Mouse (Mus musculus): ENCODE measurements around the gene Csf1. TPM values are rescaled to one million over a fixed set of nuclear protein-coding genes. Genes with fewer than 3 reads are reported as not detected.

Csf1 gene
- polyA plus RNA-seq, 1 experiment: 0.02 TPM

DNA sequence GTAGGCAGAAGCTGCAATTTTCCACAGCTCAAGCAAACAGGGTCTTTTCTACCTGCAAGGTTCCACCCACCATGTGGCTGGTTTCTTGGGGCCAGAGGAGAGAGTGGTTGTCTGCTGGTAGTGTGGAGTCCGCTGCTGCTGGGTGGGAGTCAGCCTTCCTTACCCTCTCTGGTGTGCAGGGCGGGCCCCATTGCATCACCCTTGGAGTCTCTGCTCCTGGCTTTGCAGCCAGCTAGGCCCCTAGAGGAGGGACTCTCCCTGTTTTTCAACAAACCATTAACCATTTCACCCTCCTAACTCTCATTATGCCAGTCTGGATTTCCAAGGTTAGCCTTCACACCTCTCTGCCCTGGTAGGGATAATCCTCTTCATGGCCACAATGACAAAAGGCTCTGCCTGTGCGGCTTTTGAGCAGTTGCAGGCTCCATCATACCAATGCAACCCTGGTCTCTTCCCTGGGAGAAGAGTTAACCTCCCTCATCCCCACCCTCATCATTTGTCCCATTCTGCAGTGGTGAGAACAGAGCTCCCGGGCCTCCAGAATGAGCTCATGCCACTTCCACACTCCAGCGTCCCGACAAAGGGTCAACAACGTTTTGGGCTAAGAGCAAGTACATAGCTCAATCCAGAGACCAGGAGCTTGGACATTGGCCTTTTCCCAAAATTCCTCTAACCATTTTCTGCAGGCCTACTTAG lies 56.4 kb downstream of the Csf1 start:
- Histone ChIP-seq H3K36me3 (ENCODE audit: control insufficient read depth) (no peaks in the 10 kb centered on the region), H3K9me3 (ENCODE audit: control insufficient read depth, low read length) (no peaks in the 10 kb centered on the region), H3K4me3 (replicated peaks) (no peak overlapping the region), H3K27me3 (ENCODE audit: control insufficient read depth) (no peaks in the 10 kb centered on the region; the same call in 1 of the 2 replicates), H3K4me1 (ENCODE audit: control insufficient read depth) (no peaks in the 10 kb centered on the region)
- no peak for TF ChIP-seq TAL1 (IDR thresholded peaks at IDR 0.05; ENCODE audit: low read length)
- no peak for TF ChIP-seq GATA1 (IDR thresholded peaks at IDR 0.05; ENCODE audit: low read length)

DNA sequence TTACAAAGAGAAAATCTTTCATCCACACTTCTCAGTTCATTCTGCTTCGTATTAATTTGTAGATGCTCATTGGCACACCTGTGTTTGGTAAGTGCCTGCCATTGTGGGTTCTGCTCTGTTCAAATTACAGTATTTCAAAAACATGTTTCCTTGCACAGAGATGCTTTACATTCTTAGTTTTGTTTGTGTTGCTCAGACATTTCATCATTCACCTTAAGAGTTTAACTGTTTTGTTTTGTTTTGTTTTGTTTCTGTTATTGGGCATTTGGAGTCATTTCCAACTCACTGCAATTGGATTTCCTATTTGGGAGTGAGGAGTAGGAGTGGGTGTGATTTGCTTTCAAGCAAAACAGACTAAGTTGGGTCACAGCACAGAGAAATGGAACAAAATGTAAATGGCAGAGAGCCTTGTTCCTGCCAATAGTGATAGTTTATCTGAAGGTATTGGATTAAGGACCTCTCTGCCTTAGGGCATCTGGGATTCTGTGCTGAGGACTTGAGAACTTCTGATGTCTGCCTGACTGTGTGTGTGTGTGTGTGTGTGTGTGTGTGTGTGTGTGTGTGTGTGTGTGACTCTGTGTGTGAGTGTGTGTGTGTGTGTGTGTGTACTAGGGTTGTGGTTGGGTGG lies 58.4 kb downstream of the Csf1 start:
- H3K4me1 ChIP-seq (ENCODE audit: control insufficient read depth): peaks cover 3% of the 10 kb centered on the region
- no peaks in the 10 kb centered on the region for H3K36me3 ChIP-seq (ENCODE audit: control insufficient read depth)
- no peaks in the 10 kb centered on the region for H3K9me3 ChIP-seq (ENCODE audit: control insufficient read depth, low read length)
- TF ChIP-seq TAL1 (IDR thresholded peaks at IDR 0.05; ENCODE audit: low read length): no peak
- TF ChIP-seq GATA1 (IDR thresholded peaks at IDR 0.05; ENCODE audit: low read length): no peak
- no peak overlapping the region for H3K4me3 ChIP-seq (replicated peaks)
- H3K27me3 ChIP-seq (ENCODE audit: control insufficient read depth): no peaks in the 10 kb centered on the region; the same call in 1 of the 2 replicates

DNA sequence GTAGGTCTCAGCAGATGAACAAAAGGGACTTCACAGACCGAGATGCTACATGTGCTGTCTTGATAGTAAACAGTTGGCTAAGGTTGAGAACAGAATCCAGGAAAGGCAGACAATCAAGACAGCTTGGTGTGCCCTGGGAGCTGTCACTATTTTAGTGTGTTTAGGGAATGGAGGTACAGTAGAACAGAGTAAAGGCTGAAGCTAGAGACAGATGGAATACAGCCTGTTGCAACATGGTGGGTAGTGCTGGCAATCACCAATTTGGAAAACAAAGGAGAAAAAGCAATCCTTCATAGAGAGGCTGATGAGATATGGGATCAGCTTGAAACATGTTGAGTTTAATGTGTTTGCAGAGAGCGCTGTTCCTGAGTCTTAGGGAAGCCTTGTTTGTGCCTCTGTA lies 59.6 kb downstream of the Csf1 start:
- no peaks in the 10 kb centered on the region; the same call in 1 of the 2 replicates for H3K27me3 ChIP-seq (ENCODE audit: control insufficient read depth)
- no peak for TF ChIP-seq GATA1 (IDR thresholded peaks at IDR 0.05; ENCODE audit: low read length)
- no peak for TF ChIP-seq TAL1 (IDR thresholded peaks at IDR 0.05; ENCODE audit: low read length)
- H3K4me3 ChIP-seq (replicated peaks): no peak overlapping the region
- no peaks in the 10 kb centered on the region for H3K36me3 ChIP-seq (ENCODE audit: control insufficient read depth)
- H3K4me1 ChIP-seq (ENCODE audit: control insufficient read depth): peaks cover 10% of the 10 kb centered on the region
- H3K9me3 ChIP-seq (ENCODE audit: control insufficient read depth, low read length): no peaks in the 10 kb centered on the region

DNA sequence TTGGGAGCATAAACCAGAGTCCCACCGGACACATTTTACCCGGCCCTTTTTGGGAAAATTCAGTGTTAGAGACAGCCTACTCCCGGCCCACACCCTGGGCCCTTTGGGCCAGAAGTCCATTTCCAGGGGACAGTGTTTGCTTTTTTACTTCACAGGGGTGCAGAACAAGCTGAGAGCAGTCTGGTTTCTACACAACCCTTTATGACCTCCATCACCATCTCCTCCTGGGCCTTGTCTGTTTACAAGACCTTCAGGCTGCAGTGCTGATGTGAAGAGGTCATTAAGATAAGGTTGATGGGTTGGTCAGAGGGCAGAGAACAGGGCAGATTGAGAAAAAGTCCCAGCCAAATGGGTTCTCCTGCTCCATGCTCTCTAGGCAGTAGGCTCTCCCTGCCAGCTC lies 63.4 kb downstream of the Csf1 start:
- peaks cover 2% of the 10 kb centered on the region for H3K36me3 ChIP-seq (ENCODE audit: control insufficient read depth)
- H3K9me3 ChIP-seq (ENCODE audit: control insufficient read depth, low read length): no peaks in the 10 kb centered on the region
- peaks cover 33% of the 10 kb centered on the region for H3K4me1 ChIP-seq (ENCODE audit: control insufficient read depth)
- no peaks in the 10 kb centered on the region; the same call in 1 of the 2 replicates for H3K27me3 ChIP-seq (ENCODE audit: control insufficient read depth)
- H3K4me3 ChIP-seq (replicated peaks): peak overlapping the region; percentile 77
- TF ChIP-seq GATA1 (IDR thresholded peaks at IDR 0.05; ENCODE audit: low read length): no peak

DNA sequence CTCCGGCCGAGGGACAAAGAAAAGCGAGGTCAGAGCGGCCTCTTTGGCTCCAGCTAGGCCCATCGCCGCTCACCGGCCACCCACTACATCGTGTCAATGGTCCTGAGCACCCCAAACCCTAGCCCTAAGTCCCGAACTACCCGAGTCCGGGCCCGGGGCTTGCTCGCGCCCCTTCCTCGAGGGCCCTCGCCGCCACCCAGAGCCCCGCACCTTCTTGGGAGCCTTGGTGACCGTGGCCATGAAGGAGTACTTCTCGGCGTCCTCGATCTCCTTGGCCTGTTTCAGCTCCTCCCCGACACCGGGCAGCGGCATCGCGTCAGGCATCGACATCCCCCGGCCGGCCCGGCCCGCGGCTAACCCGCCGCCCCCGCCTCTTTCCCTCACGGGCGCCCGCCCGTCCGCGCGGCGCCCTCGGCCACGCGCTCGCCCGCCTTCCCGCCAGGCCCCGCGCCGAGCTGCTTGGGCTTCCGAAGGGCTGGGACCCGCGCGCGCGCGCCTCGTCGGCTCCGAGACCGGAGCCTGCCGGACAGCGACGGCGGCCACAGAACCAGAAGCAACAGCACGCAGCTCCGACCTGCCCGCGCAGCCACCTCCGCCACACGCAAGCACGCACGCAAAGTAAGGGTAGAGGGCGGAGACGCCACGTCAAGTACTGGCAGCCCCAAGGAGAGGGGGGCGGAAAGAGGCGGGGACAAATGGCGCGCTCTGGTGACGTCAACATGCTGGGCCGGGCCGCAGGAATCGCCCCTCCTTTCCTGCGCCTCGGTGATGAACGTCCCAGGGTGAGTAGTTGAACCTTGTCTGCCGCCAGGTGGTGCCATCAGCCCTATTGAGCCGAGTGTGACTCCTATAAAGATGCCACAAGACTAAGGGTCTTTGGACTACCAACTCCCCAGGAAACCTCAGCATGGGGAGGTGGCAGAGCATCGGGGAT lies 64.1 kb downstream of the Csf1 start, which contains the start of gene Ahcyl1:
TSS of gene Ahcyl1 (minus strand) at position 613 of the 934 bp plus-strand sequence.
- peak within 1 kb of the TSS; percentile 77 for H3K4me3 ChIP-seq (replicated peaks)
- TF ChIP-seq GATA1 (IDR thresholded peaks at IDR 0.05; ENCODE audit: low read length) (no peak), TAL1 (IDR thresholded peaks at IDR 0.05; ENCODE audit: low read length) (no peak)
- peaks cover 4% of the 10 kb centered on the region for H3K36me3 ChIP-seq (ENCODE audit: control insufficient read depth)
- no peaks in the 10 kb centered on the region for H3K9me3 ChIP-seq (ENCODE audit: control insufficient read depth, low read length)
- H3K4me1 ChIP-seq (ENCODE audit: control insufficient read depth): peaks cover 33% of the 10 kb centered on the region
- H3K27me3 ChIP-seq (ENCODE audit: control insufficient read depth): no peaks in the 10 kb centered on the region; the same call in 1 of the 2 replicates

DNA sequence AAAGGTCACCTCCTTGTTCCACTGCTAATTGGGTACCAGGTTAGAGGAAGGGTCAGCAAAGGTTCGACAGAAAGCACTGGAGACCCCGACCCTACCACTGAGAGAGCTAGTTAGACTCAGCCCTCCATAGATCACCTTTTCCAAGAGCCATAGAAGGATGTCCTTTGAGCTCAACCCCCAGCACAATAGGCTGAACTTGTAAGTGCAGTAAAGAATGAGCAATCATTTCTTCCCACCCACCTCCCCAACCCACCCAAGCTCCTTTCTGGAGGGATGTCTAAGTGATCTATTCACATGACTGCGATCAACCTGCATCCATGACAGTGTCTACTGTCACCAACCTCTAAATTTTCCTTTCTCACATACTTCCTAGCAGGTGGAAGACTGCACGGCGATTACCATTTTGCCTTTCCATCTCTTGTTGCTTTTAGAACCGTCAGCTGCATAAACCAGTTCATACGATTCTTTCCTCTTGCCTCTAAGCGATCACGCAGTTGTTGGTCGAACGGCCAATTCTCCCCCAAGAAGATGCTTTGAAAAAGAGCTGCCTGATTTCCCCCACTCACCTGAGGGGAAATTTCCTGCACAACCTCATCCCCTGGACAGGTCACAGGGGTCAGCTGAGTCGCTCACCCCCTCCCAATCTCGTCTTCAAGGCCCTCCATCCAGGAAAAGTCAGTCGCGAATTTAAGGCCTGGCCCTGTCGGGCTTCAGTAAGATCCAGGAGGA lies 64.9 kb downstream of the Csf1 start:
- Histone ChIP-seq H3K4me1 (ENCODE audit: control insufficient read depth) (peaks cover 33% of the 10 kb centered on the region), H3K9me3 (ENCODE audit: control insufficient read depth, low read length) (no peaks in the 10 kb centered on the region)
- TF ChIP-seq GATA1 (IDR thresholded peaks at IDR 0.05; ENCODE audit: low read length): no peak
- TF ChIP-seq TAL1 (IDR thresholded peaks at IDR 0.05; ENCODE audit: low read length): no peak

DNA sequence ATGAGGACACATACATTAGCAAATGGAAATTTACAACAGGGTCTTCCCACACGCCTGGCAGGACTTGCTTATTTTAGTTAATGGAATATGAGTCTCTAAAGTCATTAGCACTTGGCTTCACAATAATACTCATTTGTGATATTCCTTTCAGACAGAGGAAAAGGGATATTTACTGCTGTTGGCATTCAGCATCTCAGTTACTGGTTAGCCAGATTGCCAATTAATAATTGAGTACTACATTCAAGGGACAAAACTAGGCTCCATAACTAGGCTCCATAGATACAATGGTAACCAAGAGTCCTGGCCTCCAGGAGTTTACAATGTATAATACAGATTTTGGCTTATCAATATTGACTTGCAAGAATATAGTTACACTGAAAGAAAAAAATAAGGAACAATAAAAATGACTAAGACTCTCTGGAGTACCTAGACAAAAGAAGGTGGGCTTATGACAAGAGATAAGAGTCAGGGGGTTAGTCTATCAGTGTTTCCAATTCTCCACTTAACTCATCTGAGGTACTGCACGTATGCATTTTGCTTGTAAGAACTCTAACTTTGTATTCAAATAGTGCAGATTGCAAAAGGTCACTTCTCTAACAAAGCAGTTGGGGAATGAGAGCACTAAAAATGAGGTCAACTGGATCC lies 65.9 kb downstream of the Csf1 start:
- TF ChIP-seq TAL1 (IDR thresholded peaks at IDR 0.05; ENCODE audit: low read length) (no peak), GATA1 (IDR thresholded peaks at IDR 0.05; ENCODE audit: low read length) (no peak)
- peaks cover 33% of the 10 kb centered on the region for H3K4me1 ChIP-seq (ENCODE audit: control insufficient read depth)
- H3K4me3 ChIP-seq (replicated peaks): peak overlapping the region; percentile 77
- H3K36me3 ChIP-seq (ENCODE audit: control insufficient read depth): peaks cover 5% of the 10 kb centered on the region
- no peaks in the 10 kb centered on the region for H3K27me3 ChIP-seq (ENCODE audit: control insufficient read depth)
- no peaks in the 10 kb centered on the region for H3K9me3 ChIP-seq (ENCODE audit: control insufficient read depth, low read length)

More for the DNA sequence above, 64.9 kb downstream of the Csf1 start:
- Histone ChIP-seq H3K4me3 (replicated peaks) (peak overlapping the region; percentile 77), H3K27me3 (ENCODE audit: control insufficient read depth) (no peaks in the 10 kb centered on the region; the same call in 1 of the 2 replicates), H3K36me3 (ENCODE audit: control insufficient read depth) (peaks cover 5% of the 10 kb centered on the region)

Other genes with a start within 250 kb of the Csf1 start
- gene Slc6a17, start 242.5 kb downstream of the Csf1 start, polyA plus RNA-seq (2012): not detected in 2 replicates
- gene Ubl4b, start 205.4 kb downstream of the Csf1 start, polyA plus RNA-seq (2012): not detected in 2 replicates
- gene Alx3, start 165.4 kb downstream of the Csf1 start, polyA plus RNA-seq (2012): not detected in 2 replicates
- gene Gm10961, start 129.1 kb downstream of the Csf1 start, polyA plus RNA-seq (2012): not detected in 2 replicates
- 0.43 and 0.44 TPM in 2 replicates for gene Strip1, start 128.8 kb downstream of the Csf1 start, polyA plus RNA-seq (2012)
- 0.44 TPM in 2 replicates for gene Ahcyl1, start 63.9 kb downstream of the Csf1 start, polyA plus RNA-seq (2012)
- gene Eps8l3, start 116.8 kb upstream of the Csf1 start, polyA plus RNA-seq (2012): not detected in 2 replicates
- gene Gstm5, start 135.4 kb upstream of the Csf1 start, polyA plus RNA-seq (2012): 4.8 and 5.3 TPM in 2 replicates
- gene Gstm7, start 171.3 kb upstream of the Csf1 start, polyA plus RNA-seq (2012): not detected in 2 replicates
- not detected in 2 replicates for gene Gstm6, start 183.3 kb upstream of the Csf1 start, polyA plus RNA-seq (2012)
- 0.03 TPM in 1 of 2 replicates, not detected in the other for gene Gstm3, start 208.8 kb upstream of the Csf1 start, polyA plus RNA-seq (2012)
- gene Gstm2, start 226.0 kb upstream of the Csf1 start, polyA plus RNA-seq (2012): not detected in 2 replicates

All from erythroblast, embryonic 14.5 days (primary cell).